Mouse (Mus musculus) limb, embryonic 12.5 days (tissue): ENCODE measurements around the gene Galc. TPM values are rescaled to one million over a fixed set of nuclear protein-coding genes. Genes with fewer than 3 reads are reported as not detected.

Experiments
- ATAC-seq: fragments of 200-750 bp; cut with Nextera tagmentation; 2 replicates; pipeline ENCODE4 v1.8.0; 2017; ENCODE audit warnings: low read depth, moderate TSS enrichment; ENCODE audit not compliant: insufficient number of reproducible peaks, insufficient read depth, low FRiP score, low TSS enrichment
- H3K27ac ChIP-seq: fragments of 300-500 bp; sonication (generic); 2 replicates; pipeline ENCODE4 v1.5.1; 2016; ENCODE audit warnings: mild to moderate bottlenecking, moderate library complexity
- H3K27me3 ChIP-seq: fragments of 300-500 bp; sonication (generic); 2 replicates; pipeline ENCODE4 v1.6.1; 2016; ENCODE audit warnings: mild to moderate bottlenecking, moderate library complexity
- H3K36me3 ChIP-seq: fragments of 300-500 bp; sonication (generic); 2 replicates; pipeline ENCODE4 v1.6.1; 2016; ENCODE audit warnings: mild to moderate bottlenecking, moderate library complexity
- H3K4me1 ChIP-seq: fragments of 300-500 bp; sonication (generic); replicated peaks from 2 replicates; pipeline ENCODE4 v1.6.1; 2016
- H3K4me2 ChIP-seq: fragments of 300-500 bp; sonication (generic); 2 replicates; pipeline ENCODE4 v1.6.1; 2016; ENCODE audit warnings: mild to moderate bottlenecking, moderate library complexity
- H3K4me3 ChIP-seq: fragments of 300-500 bp; sonication (generic); replicated peaks from 2 replicates; pipeline ENCODE4 v1.5.1; 2016; ENCODE audit warnings: mild to moderate bottlenecking
- H3K9ac ChIP-seq: fragments of 300-500 bp; sonication (generic); replicated peaks from 2 replicates; pipeline ENCODE4 v1.6.1; 2016; ENCODE audit warnings: mild to moderate bottlenecking, moderate library complexity
- H3K9me3 ChIP-seq: fragments of 300-500 bp; sonication (generic); 2 replicates; pipeline ENCODE4 v1.6.1; 2016; ENCODE audit warnings: mild to moderate bottlenecking, moderate library complexity
- WGBS: fragments of 180-500 bp; shearing (Covaris S2); methylation state at CpG from one replicate; pipeline ENCODE4 v1.1.7; 2016; 5-methylcytosine and 5-hydroxymethylcytosine counted together
- polyA plus RNA-seq: library from polyadenylated mRNA; unstranded; fragments of >200 nt; fragmentation: Nextera tagmentation; extraction: Ambion mirVana; gene quantifications from 2 replicates; pipeline ENCODE4 v1.2.1, GENCODE M21; 2016

The Galc gene
- 10.5 and 10.8 TPM in 2 replicates for polyA plus RNA-seq

DNA sequence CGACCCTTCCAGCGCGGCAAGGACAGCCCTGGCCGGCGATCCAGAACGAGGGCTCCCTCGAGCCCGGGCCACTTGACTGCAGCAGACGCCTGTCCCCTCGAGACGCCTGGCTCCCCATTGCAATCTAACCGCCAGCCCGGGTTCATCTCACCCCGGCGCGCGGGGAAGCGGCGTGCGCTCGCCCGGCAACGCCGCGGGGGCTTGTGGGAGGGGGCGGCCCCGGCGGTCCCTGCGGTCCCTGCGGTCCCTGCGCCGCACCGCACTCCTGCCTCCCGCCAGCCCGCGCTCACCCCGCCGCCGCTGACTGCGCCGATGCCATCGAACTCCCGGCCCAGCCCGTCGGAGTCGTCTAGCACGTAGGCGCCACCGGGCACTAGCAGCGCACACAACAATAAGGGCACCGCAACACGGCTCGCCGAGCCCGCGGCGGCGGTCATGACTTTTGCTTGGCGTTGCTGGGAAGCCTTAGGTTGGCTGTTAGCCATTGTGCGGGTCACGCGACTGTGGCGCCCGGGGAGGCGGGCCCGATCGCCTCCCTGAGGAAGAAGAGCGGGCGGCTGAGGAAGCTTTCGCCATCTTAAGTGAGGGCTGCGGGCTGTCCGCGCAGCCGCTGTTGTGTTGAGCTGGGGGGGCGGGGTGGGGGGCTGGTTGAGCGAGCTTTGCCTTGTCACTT lies at the start of gene Galc:
TSS of gene Galc (minus strand) at position 615 of the 673 bp plus-strand sequence.
- Histone ChIP-seq H3K4me2 (peak within 1 kb of the TSS; percentile 58), H3K9ac (peak within 1 kb of the TSS; percentile 89), H3K4me3 (peak within 1 kb of the TSS; percentile 77), H3K27me3 (no peaks in the 10 kb centered on the region), H3K4me1 (peaks cover 7% of the 10 kb centered on the region; the same call in 1 of the 2 replicates), H3K27ac (peak within 1 kb of the TSS; percentile 96), H3K36me3 (peaks cover 3% of the 10 kb centered on the region; the same call in 1 of the 2 replicates), H3K9me3 (no peaks in the 10 kb centered on the region)
- peak; percentile 91 for ATAC-seq
- under 1% methylated on average over 76 of the region's 76 CpGs for WGBS

DNA sequence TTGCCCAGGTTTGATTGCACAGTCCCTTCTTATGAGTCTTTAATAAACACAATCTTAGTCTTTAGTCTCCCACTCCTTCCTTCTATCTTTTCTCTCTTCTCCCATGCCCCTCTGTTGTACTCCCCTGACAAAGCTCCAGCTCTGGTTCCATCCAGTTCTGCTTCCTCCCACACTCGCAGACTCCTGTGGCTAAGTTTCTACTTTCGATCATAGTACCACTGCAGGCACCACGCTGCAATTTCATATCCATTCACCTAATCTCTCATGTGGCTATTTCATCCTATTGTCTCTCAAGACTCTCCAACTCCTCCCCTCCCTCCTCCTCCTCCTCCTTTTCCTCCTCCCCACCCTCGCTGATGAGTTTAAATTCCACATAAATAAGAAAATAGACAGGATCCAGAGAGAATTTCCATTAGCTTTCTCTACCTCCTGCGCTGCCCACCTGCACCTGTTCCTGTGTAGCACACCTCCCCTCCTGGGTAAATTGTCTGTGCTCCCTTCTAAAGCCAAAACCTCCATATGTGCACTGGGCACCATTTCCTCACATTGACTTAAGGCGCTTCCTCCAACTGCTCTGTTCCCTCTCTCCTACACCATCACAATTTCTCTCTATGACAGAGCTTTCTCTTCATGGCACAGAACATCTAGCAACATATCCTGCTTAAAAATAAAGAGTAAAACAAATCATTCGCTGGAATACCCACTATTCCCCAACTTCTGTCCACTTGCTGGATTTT lies 48.1 kb upstream of the Galc start:
- Histone ChIP-seq H3K27me3 (no peaks in the 10 kb centered on the region), H3K9ac (no peak overlapping the region), H3K4me1 (no peaks in the 10 kb centered on the region), H3K4me3 (no peak overlapping the region), H3K36me3 (no peaks in the 10 kb centered on the region), H3K4me2 (no peak overlapping the region), H3K9me3 (no peaks in the 10 kb centered on the region), H3K27ac (no peak overlapping the region)
- no peak for ATAC-seq
- WGBS: 86% methylated on average over 7 of the region's 7 CpGs

DNA sequence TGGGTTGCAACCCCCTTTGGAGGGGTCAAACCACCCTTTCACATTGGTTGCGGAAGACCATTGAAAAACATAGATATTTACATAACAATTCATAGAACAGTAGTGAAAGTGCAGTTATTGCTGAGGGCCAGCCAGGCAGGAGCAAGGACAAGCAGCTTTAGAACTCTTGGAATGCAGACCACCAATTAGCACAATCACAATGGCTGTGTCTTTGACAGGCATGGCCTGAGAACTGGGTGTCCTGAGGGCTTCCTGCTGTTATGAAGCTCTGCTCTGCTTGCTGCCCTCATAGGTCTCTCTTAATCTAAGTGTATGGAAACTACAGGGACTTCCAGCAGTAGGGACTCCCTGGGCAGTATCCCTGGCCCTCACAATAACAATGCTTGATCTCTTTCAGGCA lies 43.8 kb upstream of the Galc start:
- no peak overlapping the region for H3K9ac ChIP-seq
- no peak overlapping the region for H3K27ac ChIP-seq
- no peak overlapping the region for H3K4me3 ChIP-seq
- WGBS: 95% methylated on average over 1 of the region's 1 CpGs
- H3K4me1 ChIP-seq: no peaks in the 10 kb centered on the region
- H3K4me2 ChIP-seq: no peak overlapping the region
- no peaks in the 10 kb centered on the region for H3K9me3 ChIP-seq
- no peak for ATAC-seq
- no peaks in the 10 kb centered on the region for H3K27me3 ChIP-seq
- no peaks in the 10 kb centered on the region for H3K36me3 ChIP-seq

DNA sequence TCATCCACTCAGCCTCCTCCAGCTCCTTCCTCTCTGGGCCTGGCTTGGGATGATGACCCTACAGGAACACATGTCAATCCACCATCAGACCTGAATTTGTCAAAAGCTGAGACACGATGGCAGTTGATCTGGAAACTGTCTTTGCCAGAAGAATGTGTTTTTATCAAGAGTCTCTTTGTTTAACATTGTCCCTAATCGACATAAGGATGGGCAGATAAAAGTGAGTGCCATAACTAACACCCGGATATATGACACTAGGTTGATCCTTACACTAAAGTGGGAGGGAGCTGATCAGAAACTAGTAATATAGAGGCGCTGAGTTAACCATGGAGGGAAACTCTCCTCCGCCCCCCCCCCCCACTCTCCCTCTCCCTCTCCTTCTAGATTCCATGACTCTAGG lies 42.7 kb upstream of the Galc start:
- WGBS: 86% methylated on average over 5 of the region's 5 CpGs

DNA sequence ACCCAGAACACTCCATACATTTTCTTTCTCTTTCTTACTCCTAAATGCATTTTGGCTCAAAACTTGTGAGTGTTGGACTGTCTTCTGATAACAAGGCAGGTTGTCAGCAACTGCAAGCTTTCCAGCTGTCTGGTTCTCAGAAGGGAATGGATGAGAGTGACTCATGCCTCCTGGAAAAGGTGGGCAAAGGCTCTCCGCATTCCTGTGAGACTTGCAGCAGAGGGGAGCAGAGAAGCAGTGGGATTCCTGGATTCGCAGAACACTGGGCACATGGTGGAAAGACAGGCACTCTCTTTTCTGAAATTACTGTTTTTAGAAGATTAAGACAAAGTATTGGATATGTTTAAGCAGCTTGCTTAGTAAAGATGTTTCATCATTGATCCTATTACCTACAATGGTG lies 35.0 kb upstream of the Galc start:
- no peak overlapping the region for H3K27ac ChIP-seq
- WGBS: 92% methylated on average over 2 of the region's 2 CpGs
- H3K4me3 ChIP-seq: no peak overlapping the region
- H3K9me3 ChIP-seq: no peaks in the 10 kb centered on the region
- H3K36me3 ChIP-seq: no peaks in the 10 kb centered on the region
- no peak overlapping the region for H3K4me2 ChIP-seq
- ATAC-seq: no peak
- no peaks in the 10 kb centered on the region for H3K4me1 ChIP-seq
- H3K27me3 ChIP-seq: no peaks in the 10 kb centered on the region
- H3K9ac ChIP-seq: no peak overlapping the region

More for the DNA sequence above, 42.7 kb upstream of the Galc start:
- Histone ChIP-seq H3K9ac (no peak overlapping the region), H3K36me3 (no peaks in the 10 kb centered on the region), H3K27me3 (no peaks in the 10 kb centered on the region), H3K4me3 (no peak overlapping the region), H3K27ac (no peak overlapping the region), H3K9me3 (no peaks in the 10 kb centered on the region), H3K4me1 (no peaks in the 10 kb centered on the region), H3K4me2 (no peak overlapping the region)
- no peak for ATAC-seq

DNA sequence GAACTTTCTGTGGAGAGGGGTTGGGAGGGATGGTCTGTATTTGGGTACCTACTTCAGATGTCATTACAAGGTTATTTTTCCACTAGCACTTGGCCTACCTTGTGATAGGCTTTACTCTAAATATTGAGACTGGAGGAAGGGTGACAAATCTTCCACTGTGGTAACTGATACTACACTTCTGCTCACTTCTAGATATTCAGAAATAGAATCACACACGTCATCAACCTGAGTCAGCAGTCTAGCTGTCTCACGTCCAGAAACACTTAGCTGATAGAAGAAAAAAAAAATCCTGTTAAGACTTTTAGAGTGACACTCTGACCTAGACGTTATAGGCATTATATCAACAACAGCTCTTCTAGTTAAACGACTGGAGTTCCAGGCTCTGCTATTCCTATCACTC lies 33.0 kb upstream of the Galc start:
- Histone ChIP-seq H3K27me3 (no peaks in the 10 kb centered on the region), H3K4me1 (no peaks in the 10 kb centered on the region), H3K27ac (no peak overlapping the region), H3K36me3 (no peaks in the 10 kb centered on the region), H3K9me3 (no peaks in the 10 kb centered on the region), H3K4me2 (no peak overlapping the region), H3K9ac (no peak overlapping the region), H3K4me3 (no peak overlapping the region)
- no peak for ATAC-seq
- 64% methylated on average over 4 of the region's 4 CpGs for WGBS

DNA sequence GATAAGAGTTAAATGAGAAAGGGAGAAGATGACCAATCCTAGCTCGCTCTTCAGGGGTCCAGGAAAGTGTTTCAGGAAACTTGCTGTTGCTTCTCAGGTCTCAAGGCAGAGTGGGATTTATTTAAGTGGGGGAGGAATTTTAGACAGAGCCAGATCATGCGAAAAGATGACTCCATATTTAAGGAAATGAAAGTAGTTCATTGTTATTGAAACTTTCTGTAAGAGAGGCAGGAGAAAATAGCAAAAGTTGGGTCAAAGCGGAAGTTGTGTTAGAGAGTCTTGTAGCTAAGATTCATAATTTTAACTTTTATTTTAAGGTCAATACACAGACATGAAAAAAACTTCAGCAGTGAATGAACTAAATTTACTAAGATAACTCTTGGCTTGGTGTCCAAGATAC lies 31.2 kb upstream of the Galc start:
- Histone ChIP-seq H3K9ac (no peak overlapping the region), H3K4me1 (no peaks in the 10 kb centered on the region), H3K9me3 (no peaks in the 10 kb centered on the region), H3K4me2 (no peak overlapping the region), H3K4me3 (no peak overlapping the region), H3K36me3 (no peaks in the 10 kb centered on the region), H3K27ac (no peak overlapping the region), H3K27me3 (no peaks in the 10 kb centered on the region)
- no peak for ATAC-seq
- WGBS: 90% methylated on average over 3 of the region's 3 CpGs

DNA sequence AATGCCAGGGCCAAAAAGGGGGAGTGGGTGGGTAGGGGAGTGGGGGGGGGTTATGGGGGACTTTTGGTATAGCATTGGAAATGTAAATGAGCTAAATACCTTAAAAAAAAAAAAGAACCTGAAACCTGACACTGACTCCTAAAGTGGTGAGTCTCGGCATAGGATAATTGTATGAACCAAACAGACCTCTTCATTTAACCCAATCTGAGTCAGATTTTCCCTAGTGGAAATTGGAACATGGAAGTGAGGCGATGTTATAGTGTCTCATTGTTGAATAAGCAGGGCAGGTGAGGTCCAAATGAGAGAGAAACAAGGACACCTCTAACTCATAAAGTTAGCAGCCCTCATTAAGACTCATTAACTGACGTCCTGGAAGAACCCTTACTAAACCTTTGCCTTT lies 25.2 kb upstream of the Galc start:
- WGBS: 65% methylated on average over 3 of the region's 3 CpGs
- no peaks in the 10 kb centered on the region for H3K36me3 ChIP-seq
- no peak overlapping the region for H3K4me2 ChIP-seq
- no peak overlapping the region for H3K27ac ChIP-seq
- H3K9ac ChIP-seq: no peak overlapping the region
- H3K4me3 ChIP-seq: no peak overlapping the region
- no peak for ATAC-seq
- no peaks in the 10 kb centered on the region for H3K27me3 ChIP-seq
- no peaks in the 10 kb centered on the region for H3K4me1 ChIP-seq
- H3K9me3 ChIP-seq: no peaks in the 10 kb centered on the region

DNA sequence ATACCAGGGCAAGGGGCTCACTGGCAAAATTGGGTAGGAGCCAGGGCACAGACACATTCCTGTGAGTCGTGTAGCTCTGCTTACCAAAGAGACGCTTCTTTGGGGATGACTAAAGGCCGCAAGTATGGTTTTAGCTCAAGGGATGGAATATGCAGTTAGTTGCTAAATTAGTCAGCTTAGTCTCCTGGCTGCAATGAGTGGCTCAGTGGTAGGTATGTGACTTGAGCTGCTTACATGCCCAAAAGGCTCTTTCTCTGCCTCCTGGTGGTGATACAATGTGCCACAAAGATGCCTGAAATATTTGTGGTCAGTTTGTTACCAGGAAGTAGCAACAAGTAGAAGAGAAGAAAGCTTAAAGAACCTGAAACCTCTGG lies 24.2 kb upstream of the Galc start:
- Histone ChIP-seq H3K4me1 (no peaks in the 10 kb centered on the region), H3K36me3 (no peaks in the 10 kb centered on the region), H3K9ac (no peak overlapping the region), H3K27ac (no peak overlapping the region), H3K4me2 (no peak overlapping the region), H3K9me3 (no peaks in the 10 kb centered on the region), H3K4me3 (no peak overlapping the region), H3K27me3 (no peaks in the 10 kb centered on the region)
- WGBS: 74% methylated on average over 3 of the region's 3 CpGs
- no peak for ATAC-seq

DNA sequence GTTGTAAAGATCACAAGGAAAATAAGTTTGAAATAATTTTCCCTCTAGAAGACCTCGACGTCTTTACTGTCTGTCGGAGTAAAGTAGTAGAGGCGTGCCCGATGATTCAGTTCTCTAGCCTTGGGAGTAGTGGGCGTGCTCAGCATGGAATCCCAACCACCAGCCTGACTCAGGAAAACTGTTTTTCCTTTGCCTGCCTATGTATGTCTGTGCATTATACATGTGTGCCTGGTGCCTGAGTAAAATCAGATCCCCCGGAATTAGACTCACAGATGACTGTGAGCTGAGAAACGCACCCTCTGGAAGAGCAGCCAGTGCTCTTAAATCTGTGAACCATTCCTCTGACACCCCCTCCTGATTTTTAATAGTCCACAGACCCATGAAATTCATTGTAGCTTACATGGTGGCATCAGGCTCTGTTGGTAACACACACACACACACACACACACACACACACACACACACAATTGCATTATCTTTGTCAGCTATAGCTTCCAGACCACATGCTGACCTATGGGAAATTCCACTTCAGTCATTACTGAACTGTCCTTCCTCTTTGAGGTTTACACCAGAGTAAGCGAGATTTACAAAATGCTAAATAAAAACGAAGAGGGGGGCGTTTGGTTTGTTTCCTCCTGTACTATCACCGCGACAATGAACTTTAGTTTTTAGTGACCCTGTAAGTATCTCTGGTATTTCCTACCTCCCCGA lies 23.7 kb upstream of the Galc start:
- H3K36me3 ChIP-seq: no peaks in the 10 kb centered on the region
- H3K9me3 ChIP-seq: no peaks in the 10 kb centered on the region
- 83% methylated on average over 14 of the region's 14 CpGs for WGBS
- no peak overlapping the region for H3K4me3 ChIP-seq
- no peak overlapping the region for H3K9ac ChIP-seq
- no peaks in the 10 kb centered on the region for H3K4me1 ChIP-seq
- ATAC-seq: no peak
- H3K27me3 ChIP-seq: no peaks in the 10 kb centered on the region
- no peak overlapping the region for H3K27ac ChIP-seq
- H3K4me2 ChIP-seq: no peak overlapping the region

DNA sequence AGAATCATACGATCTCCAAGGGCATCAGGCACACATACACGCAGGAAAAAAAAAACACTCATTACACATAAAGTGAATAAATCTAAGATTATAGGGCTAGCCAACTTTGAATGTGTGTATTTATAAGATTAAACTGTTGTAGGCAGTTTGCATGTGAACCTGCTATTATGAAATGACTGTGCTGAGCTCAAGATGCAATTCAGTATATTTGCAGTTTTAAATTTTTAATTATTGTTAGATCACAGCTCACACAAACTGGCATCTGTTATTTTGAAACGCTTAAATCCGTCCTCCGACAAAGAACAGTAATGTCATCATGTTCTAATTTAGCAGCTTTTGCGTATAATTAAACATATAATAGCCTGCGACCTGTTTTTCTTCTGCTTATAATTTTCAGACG lies 21.7 kb upstream of the Galc start:
- Histone ChIP-seq H3K27me3 (no peaks in the 10 kb centered on the region), H3K4me2 (no peak overlapping the region), H3K36me3 (no peaks in the 10 kb centered on the region), H3K4me1 (no peaks in the 10 kb centered on the region), H3K9me3 (no peaks in the 10 kb centered on the region), H3K27ac (no peak overlapping the region), H3K4me3 (no peak overlapping the region), H3K9ac (no peak overlapping the region)
- WGBS: 71% methylated on average over 8 of the region's 8 CpGs
- no peak for ATAC-seq
